ENCODE assay signal across 14 mouse cellular contexts in the genomic region with DNA sequence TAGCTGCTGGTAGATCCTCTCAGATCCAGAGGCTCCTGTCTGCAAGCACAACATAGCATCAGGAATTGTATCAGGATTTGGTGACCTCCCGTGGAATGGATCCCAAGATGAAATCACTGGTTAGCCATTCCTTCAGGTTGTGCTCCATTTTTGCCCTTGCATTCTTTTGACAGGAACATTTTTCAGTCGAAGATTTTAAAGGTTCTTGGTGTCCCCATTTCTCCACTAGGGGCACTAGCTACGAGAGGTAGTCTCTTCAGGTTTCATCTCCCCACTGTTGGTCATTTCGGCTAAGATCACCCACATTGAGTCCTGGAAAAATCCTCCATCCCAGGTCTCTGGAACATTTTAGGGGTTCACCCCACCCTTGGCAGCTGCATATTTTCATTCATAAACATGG. TPM values are rescaled to one million over a fixed set of nuclear protein-coding genes. Genes with fewer than 3 reads are reported as not detected.
DNase-seq lines count a peak whose midpoint lies in the region; ATAC-seq and TF ChIP-seq lines count a peak whose summit lies in the region.
"Had no signal": no experiment of that assay in that cellular context is flagged by ENCODE, and none has a peak within 500 bp of the region (broad histone marks: within the 10 kb centered on the region; RNA-seq: fewer than 3 reads in every experiment).

No protein-coding gene starts in this region.

- peak; percentile 48; the same call in 1 of the 2 replicates for ATAC-seq in granulocyte monocyte progenitor cell, adult 5-6 weeks (replicated peaks; ENCODE audit: poor library complexity, severe bottlenecking)
- ATAC-seq in cerebellum, adult (ENCODE audit: insufficient number of reproducible peaks, low FRiP score, low TSS enrichment) = no peak

- peaks cover 36 to 61% of the 10 kb centered on the region in 2 experiments for H3K36me3 ChIP-seq in CH12.LX (replicated peaks in 1 of 2; ENCODE audit: control insufficient read depth in 1 of 2, insufficient read depth in 1 of 2, low read length in 1 of 2)

- no peak overlapping the region for H3K9ac ChIP-seq in CH12.LX (ENCODE audit: insufficient read depth, low read depth)
- H3K9ac ChIP-seq: liver, embryonic 15.5 days; midbrain, embryonic 12.5 days had no signal

- H3K4me2 ChIP-seq in CH12.LX (ENCODE audit: insufficient read depth, low read depth, poor library complexity, severe bottlenecking) = no peak overlapping the region
- H3K4me2 ChIP-seq: liver, embryonic 15.5 days; midbrain, embryonic 12.5 days had no signal

- H3K79me2 ChIP-seq in CH12.LX (replicated peaks; ENCODE audit: control insufficient read depth, extremely low read depth, insufficient read depth, poor library complexity, severe bottlenecking) = 0 out of 2 replicates have a peak, but pooled peaks cover 2% of the 10 kb centered on the region

- no peak; the same call in 1 of the 2 replicates for TF ChIP-seq RAD21 in CH12.LX (IDR thresholded peaks at IDR 0.05; ENCODE audit: low read depth, low read length)

- DNase-seq in cerebellum, postnatal 10 days = peak; percentile 4 to 27
- no peak for DNase-seq in cerebellum, adult 11 months
- peak; percentile 4 to 22 for DNase-seq in kidney, postnatal 36 days
- no peak for DNase-seq in kidney, adult 18-20 months
- peak; percentile 29 for DNase-seq in CH12.LX (ENCODE audit: extremely low read depth)
- no peak for DNase-seq in Muller cell, postnatal 12 days (ENCODE audit: inconsistent ontology term)
- DNase-seq: adrenal gland, adult 2 months; cerebellum, adult 8-10 months; thymus, postnatal 25 days had no signal

- dilution Hi-C loops in CH12.LX (cut with MboI; ENCODE audit: extremely low pct_ligation_motif_present, extremely low pct_unique_long_range_greater_than_20kb, low sequenced_read_pairs) = no loop called here

- no peak overlapping the region for H3K27ac ChIP-seq in CH12.LX (ENCODE audit: insufficient read depth, low read depth)
- H3K27ac ChIP-seq: liver, embryonic 15.5 days; midbrain, embryonic 12.5 days had no signal

- H3K4me3 ChIP-seq in CH12.LX (replicated peaks in 1 of 3; ENCODE audit: low read depth in 2 of 3, low read length in 2 of 3, poor library complexity in 1 of 3) = no peak overlapping the region
- H3K4me3 ChIP-seq: liver, embryonic 15.5 days; midbrain, embryonic 12.5 days had no signal

- H3K27me3 ChIP-seq in CH12.LX (replicated peaks) = no peaks in the 10 kb centered on the region
- H3K27me3 ChIP-seq: liver, embryonic 15.5 days; midbrain, embryonic 12.5 days had no signal

- in situ Hi-C loops in CH12.LX (cut with MboI; ENCODE audit: low pct_ligation_motif_present, low pct_unique_long_range_greater_than_20kb, low sequenced_read_pairs) = no loop called here

- H3K4me1 ChIP-seq in CH12.LX (ENCODE audit: control insufficient read depth in 1 of 2, insufficient read depth in 2 of 2) = no peaks in the 10 kb centered on the region
- H3K4me1 ChIP-seq: liver, embryonic 15.5 days; midbrain, embryonic 12.5 days had no signal

- H3K9me3 ChIP-seq in CH12.LX (replicated peaks; ENCODE audit: low read length) = no peaks in the 10 kb centered on the region
- H3K9me3 ChIP-seq: liver, embryonic 15.5 days; midbrain, embryonic 12.5 days had no signal

- TF ChIP-seq CTCF in CH12.LX (conservative IDR thresholded peaks at IDR 0.05 in 1 of 2, IDR thresholded peaks at IDR 0.05 in 1 of 2; ENCODE audit: low read depth in 2 of 2, low read length in 2 of 2) = peak; percentile 31 to 59; a peak in 3 of 4 replicates

- TF ChIP-seq POLR2A in CH12.LX (IDR thresholded peaks at IDR 0.05; ENCODE audit: low read depth, low read length) = no peak

- TF ChIP-seq EP300 in CH12.LX (IDR thresholded peaks at IDR 0.05; ENCODE audit: low read length) = no peak

TF ChIP-seq in CH12.LX, 34 proteins besides CTCF, POLR2A, EP300 and RAD21:
- no peak for TF ChIP-seq CHD2 (IDR thresholded peaks at IDR 0.05; ENCODE audit: low read length)
- TF ChIP-seq SMC3 (IDR thresholded peaks at IDR 0.05; ENCODE audit: low read depth, low read length) = peak; percentile 11

RNA-seq across cellular contexts. Expression of a gene that starts 33.3 kb away (rescaled TPM):
- 35.4 and 42.7 TPM in 2 replicates for total RNA-seq in CH12.LX (2012; rRNA removed)
- total RNA-seq in CH12.LX (2014; rRNA removed) = 52.5 and 60.5 TPM in 2 replicates
- 47.2 and 50.4 TPM in 2 replicates for polyA plus RNA-seq in CH12.LX (2012; ENCODE audit: insufficient read length, low read depth)
- total RNA-seq in granulocyte monocyte progenitor cell, adult 5-6 weeks (2014; fragmentation: Nextera tagmentation) = 54.1 and 62.1 TPM in 2 replicates
- 75.9 and 82.9 TPM in 2 replicates for total RNA-seq in granulocyte monocyte progenitor cell, adult 5-6 weeks (2017)

RNA-seq across cellular contexts. Expression of a gene that starts 53.1 kb away (rescaled TPM):
- total RNA-seq in CH12.LX (2012; rRNA removed) (0.13 and 0.17 TPM in 2 replicates), CH12.LX (2014; rRNA removed) (0.31 and 0.47 TPM in 2 replicates)
- polyA plus RNA-seq in CH12.LX (2012; ENCODE audit: insufficient read length, low read depth) = 0.16 and 0.37 TPM in 2 replicates
- 0.94 TPM in 1 of 2 replicates, not detected in the other for total RNA-seq in granulocyte monocyte progenitor cell, adult 5-6 weeks (2014; fragmentation: Nextera tagmentation)
- total RNA-seq in granulocyte monocyte progenitor cell, adult 5-6 weeks (2017) = not detected in 2 replicates
- total RNA-seq: adrenal gland, adult 2 months had no signal
- polyA plus RNA-seq: adrenal gland, adult 2 months; spleen, adult 2 months had no signal

Comparison
In these comparisons a context has a peak if more than half of its experiments do, and no peak if none do; other contexts are left out.
1. DNase-seq: peak in cerebellum, postnatal 10 days (2 of 2), kidney, postnatal 36 days (2 of 2) and CH12.LX (single experiment); none in cerebellum, adult 11 months (single experiment), kidney, adult 18-20 months (single experiment) and Muller cell, postnatal 12 days (single experiment).